Mouse (Mus musculus) liver, postnatal 0 days (tissue): ENCODE measurements around the gene Slc9a3. TPM values are rescaled to one million over a fixed set of nuclear protein-coding genes. Genes with fewer than 3 reads are reported as not detected.

Source experiments
- ATAC-seq: fragments of 200-750 bp; cut with Nextera tagmentation; 2 replicates; pipeline ENCODE4 v1.8.0; 2017; ENCODE audit warnings: mild to moderate bottlenecking, moderate library complexity
- DNase-seq: peaks from one replicate; pipeline ENCODE4 v3.0.0-alpha.2; 2016
- H3K27ac ChIP-seq: fragments of 300-500 bp; sonication (generic); 2 replicates; pipeline ENCODE4 v1.5.1; 2014; ENCODE audit warnings: antibody characterized with exemption, moderate library complexity, mild to moderate bottlenecking, low read depth
- H3K27me3 ChIP-seq: fragments of 300-500 bp; sonication (generic); 2 replicates; pipeline ENCODE4 v1.6.1; 2014; ENCODE audit warnings: low read length, control low read depth, mixed read lengths; ENCODE audit not compliant: insufficient read depth
- H3K36me3 ChIP-seq: fragments of 300-500 bp; sonication (generic); replicated peaks from 2 replicates; pipeline ENCODE4 v1.6.1; 2014; ENCODE audit warnings: mild to moderate bottlenecking, control low read depth, low read length, moderate library complexity, mixed read lengths; ENCODE audit not compliant: insufficient read depth
- H3K4me1 ChIP-seq: fragments of 300-500 bp; sonication (generic); 2 replicates; pipeline ENCODE4 v1.6.1; 2014; ENCODE audit warnings: antibody characterized with exemption, mild to moderate bottlenecking, control low read depth; ENCODE audit not compliant: insufficient read depth
- H3K4me2 ChIP-seq: fragments of 300-500 bp; sonication (generic); 2 replicates; pipeline ENCODE4 v1.6.1; 2014; ENCODE audit warnings: low read depth, mild to moderate bottlenecking, low read length, moderate library complexity, mixed read lengths
- H3K4me3 ChIP-seq: fragments of 300-500 bp; sonication (generic); 2 replicates; pipeline ENCODE4 v1.5.1; 2014; ENCODE audit warnings: low read depth, low read length
- H3K9ac ChIP-seq: fragments of 300-500 bp; sonication (generic); replicated peaks from 2 replicates; pipeline ENCODE4 v1.6.1; 2014; ENCODE audit warnings: mild to moderate bottlenecking, moderate library complexity
- H3K9me3 ChIP-seq: fragments of 300-500 bp; sonication (generic); 2 replicates; pipeline ENCODE4 v1.6.1; 2016; ENCODE audit warnings: mild to moderate bottlenecking, control low read depth, low read length, mixed read lengths
- CTCF ChIP-seq: sonication (generic); IDR thresholded peaks from 2 replicates; pipeline ENCODE4 v1.5.1; 2016; ENCODE audit warnings: antibody characterized with exemption, low read depth
- EP300 ChIP-seq: IDR thresholded peaks from 2 replicates; pipeline ENCODE4 v1.6.1; 2016; ENCODE audit warnings: antibody characterized with exemption, low read depth, mild to moderate bottlenecking
- WGBS: fragments of 180-500 bp; shearing (Covaris S2); extraction: QIAGEN DNeasy Blood & Tissue Kit; methylation state at CpG from one replicate; pipeline ENCODE4 v1.1.7; 2014; ENCODE audit not compliant: insufficient replicate concordance; 5-methylcytosine and 5-hydroxymethylcytosine counted together
- polyA plus RNA-seq: library from polyadenylated mRNA; unstranded; fragments of >200 nt; fragmentation: Nextera tagmentation; extraction: Ambion mirVana; gene quantifications from 2 replicates; pipeline ENCODE4 v1.2.1, GENCODE M21; 2015

The Slc9a3 gene
- polyA plus RNA-seq, 1 experiment from 2014 or later = not detected

GRCm38 (mm10) chr13:74098913-74099312, 22.3 kb upstream of the Slc9a3 start:
- no peaks in the 10 kb centered on the region for H3K4me1 ChIP-seq
- WGBS = 72% methylated on average over 6 of the region's 6 CpGs
- H3K27ac ChIP-seq = no peak overlapping the region
- no peaks in the 10 kb centered on the region for H3K36me3 ChIP-seq
- no peak for TF ChIP-seq EP300
- no peak for TF ChIP-seq CTCF
- no peaks in the 10 kb centered on the region for H3K9me3 ChIP-seq
- ATAC-seq (no peak), DNase-seq (no peak)
- H3K4me2 ChIP-seq = no peak overlapping the region
- 0 out of 2 replicates have a peak, but pooled peaks cover 4% of the 10 kb centered on the region for H3K27me3 ChIP-seq
- no peak overlapping the region for H3K4me3 ChIP-seq
- H3K9ac ChIP-seq = no peak overlapping the region

- 72% methylated on average over 8 of the region's 8 CpGs for WGBS
- no peak overlapping the region for H3K27ac ChIP-seq
- no peak overlapping the region for H3K9ac ChIP-seq
- H3K36me3 ChIP-seq = no peaks in the 10 kb centered on the region
- H3K4me3 ChIP-seq = no peak overlapping the region
- ATAC-seq = no peak
- no peaks in the 10 kb centered on the region for H3K4me1 ChIP-seq
- no peak for TF ChIP-seq EP300
- H3K27me3 ChIP-seq = 0 out of 2 replicates have a peak, but pooled peaks cover 4% of the 10 kb centered on the region
- H3K9me3 ChIP-seq = no peaks in the 10 kb centered on the region
- no peak overlapping the region for H3K4me2 ChIP-seq
- no peak for DNase-seq
These were observed 19.0 kb upstream of the Slc9a3 start for GRCm38 (mm10) chr13:74102108-74102830.

- WGBS = 80% methylated on average over 4 of the region's 4 CpGs
- H3K9ac ChIP-seq = no peak overlapping the region
- DNase-seq (no peak), ATAC-seq (no peak)
- no peaks in the 10 kb centered on the region for H3K9me3 ChIP-seq
- TF ChIP-seq CTCF (no peak), EP300 (no peak)
- no peaks in the 10 kb centered on the region for H3K4me1 ChIP-seq
- no peak overlapping the region for H3K4me3 ChIP-seq
- H3K4me2 ChIP-seq = no peak overlapping the region
- no peaks in the 10 kb centered on the region for H3K36me3 ChIP-seq
- H3K27ac ChIP-seq = no peak overlapping the region
- H3K27me3 ChIP-seq = 0 out of 2 replicates have a peak, but pooled peaks cover 2% of the 10 kb centered on the region
These were observed 18.2 kb upstream of the Slc9a3 start for GRCm38 (mm10) chr13:74102831-74103582.

- WGBS = 76% methylated on average over 7 of the region's 7 CpGs
- no peak for DNase-seq
- no peak overlapping the region for H3K4me3 ChIP-seq
- H3K4me1 ChIP-seq = no peaks in the 10 kb centered on the region
- no peak overlapping the region for H3K27ac ChIP-seq
- no peak for ATAC-seq
- no peaks in the 10 kb centered on the region for H3K36me3 ChIP-seq
- H3K4me2 ChIP-seq = no peak overlapping the region
- no peaks in the 10 kb centered on the region for H3K9me3 ChIP-seq
- H3K27me3 ChIP-seq = 0 out of 2 replicates have a peak, but pooled peaks cover 2% of the 10 kb centered on the region
- H3K9ac ChIP-seq = no peak overlapping the region
- no peak for TF ChIP-seq EP300
- TF ChIP-seq CTCF = no peak
These were observed 16.8 kb upstream of the Slc9a3 start for GRCm38 (mm10) chr13:74104417-74104816.

GRCm38 (mm10) chr13:74107410-74107809, 13.8 kb upstream of the Slc9a3 start:
- 76% methylated on average over 2 of the region's 2 CpGs for WGBS
- Histone ChIP-seq H3K9ac (no peak overlapping the region), H3K27ac (no peak overlapping the region), H3K4me3 (no peak overlapping the region), H3K9me3 (peaks cover 3% of the 10 kb centered on the region; the same call in 1 of the 2 replicates), H3K4me1 (no peaks in the 10 kb centered on the region), H3K4me2 (no peak overlapping the region), H3K36me3 (no peaks in the 10 kb centered on the region), H3K27me3 (no peaks in the 10 kb centered on the region)
- ATAC-seq = no peak
- TF ChIP-seq EP300 = no peak
- TF ChIP-seq CTCF = no peak
- DNase-seq = no peak

GRCm38 (mm10) chr13:74112593-74112992, 8.7 kb upstream of the Slc9a3 start:
- Histone ChIP-seq H3K9me3 (peaks cover 3% of the 10 kb centered on the region; the same call in 1 of the 2 replicates), H3K4me2 (no peak overlapping the region), H3K27me3 (no peaks in the 10 kb centered on the region), H3K4me1 (no peaks in the 10 kb centered on the region), H3K9ac (no peak overlapping the region), H3K36me3 (no peaks in the 10 kb centered on the region), H3K4me3 (no peak overlapping the region), H3K27ac (no peak overlapping the region)
- TF ChIP-seq CTCF (no peak), EP300 (no peak)
- DNase-seq (no peak), ATAC-seq (no peak)
- WGBS = 77% methylated on average over 4 of the region's 4 CpGs
